Comparison of ENCODE assay signal across 24 mouse cellular contexts in the genomic region with DNA sequence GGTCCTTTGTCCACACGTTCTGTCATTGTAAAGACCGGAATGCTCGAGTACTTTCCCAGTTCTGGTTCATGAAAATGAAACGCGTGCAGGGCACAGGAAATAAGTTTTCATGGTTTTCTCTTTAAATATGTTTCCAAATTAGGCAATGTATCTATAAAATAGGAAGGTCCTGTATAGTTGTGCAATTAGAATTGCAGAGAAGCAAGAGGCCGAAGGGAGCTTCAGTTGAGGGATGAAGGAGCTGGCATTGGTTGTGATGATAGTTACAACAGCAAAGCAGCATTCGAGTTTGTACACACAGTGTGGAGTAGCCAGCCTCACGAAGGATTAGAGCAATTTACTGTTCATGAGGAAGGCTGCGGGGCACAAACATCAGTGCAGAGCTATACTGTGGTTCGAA. TPM values are rescaled to one million over a fixed set of nuclear protein-coding genes. Genes with fewer than 3 reads are reported as not detected.
A peak's percentile ranks its signal among the peaks of the same experiment; 100 is the strongest.
DNase-seq lines count a peak whose midpoint lies in the region; ATAC-seq and TF ChIP-seq lines count a peak whose summit lies in the region.
"Had no signal": no experiment of that assay in that cellular context is flagged by ENCODE, and none has a peak within 500 bp of the region (broad histone marks: within the 10 kb centered on the region; RNA-seq: fewer than 3 reads in every experiment).

No protein-coding gene starts in this region.

- no peak overlapping the region for H3K4me2 ChIP-seq in forebrain, postnatal 0 days (ENCODE audit: low read depth)
- no peak overlapping the region for H3K4me2 ChIP-seq in midbrain, embryonic 15.5 days

- WGBS in forebrain, postnatal 0 days = 86% methylated on average over 10 of the region's 10 CpGs
- WGBS in midbrain, embryonic 15.5 days = 85% methylated on average over 10 of the region's 10 CpGs

- TF ChIP-seq CTCF in forebrain, postnatal 0 days (IDR thresholded peaks at IDR 0.05; ENCODE audit: low read depth) = no peak

- no peak overlapping the region for H3K27ac ChIP-seq in forebrain, postnatal 0 days (ENCODE audit: low read depth, low read length)
- H3K27ac ChIP-seq in midbrain, embryonic 15.5 days = no peak overlapping the region

- peak; percentile 92 for ATAC-seq in granulocyte monocyte progenitor cell, adult 5-6 weeks (replicated peaks; ENCODE audit: poor library complexity, severe bottlenecking)
- ATAC-seq in megakaryocyte, adult 5-6 weeks (ENCODE audit: poor library complexity, severe bottlenecking) = peak; percentile 77
- peak; percentile 77 for ATAC-seq in megakaryocyte progenitor cell, adult 5-6 weeks (replicated peaks; ENCODE audit: poor library complexity)
- ATAC-seq in neutrophil, adult 5-6 weeks (ENCODE audit: extremely low read depth, insufficient number of reproducible peaks, low FRiP score, poor library complexity, severe bottlenecking) = 0 out of 2 replicates have a peak, but pooled peaks have one; percentile 6
- no peak for ATAC-seq in forebrain, postnatal 0 days
- no peak for ATAC-seq in midbrain, embryonic 15.5 days (replicated peaks)
- ATAC-seq: activated CD4-positive, CD25-positive, alpha-beta regulatory T cell, adult 4 months; CD4-positive, CD25-positive, alpha-beta regulatory T cell, adult 4 months; Patski had no signal

- H3K9ac ChIP-seq in forebrain, postnatal 0 days = no peak overlapping the region
- no peak overlapping the region for H3K9ac ChIP-seq in midbrain, embryonic 15.5 days

- H3K27me3 ChIP-seq in forebrain, postnatal 0 days (ENCODE audit: insufficient read depth, low read length) = no peaks in the 10 kb centered on the region
- no peaks in the 10 kb centered on the region for H3K27me3 ChIP-seq in midbrain, embryonic 15.5 days (replicated peaks)
- H3K27me3 ChIP-seq: CH12.LX, Patski had no signal

- H3K4me3 ChIP-seq in forebrain, postnatal 0 days (ENCODE audit: low read depth, low read length) = no peak overlapping the region
- H3K4me3 ChIP-seq in midbrain, embryonic 15.5 days = no peak overlapping the region

- no peak for DNase-seq in adrenal gland, adult 18-20 months (ENCODE audit: low spot score in 2 of 2)
- DNase-seq in layer of hippocampus, adult 9-10 months (ENCODE audit: low spot score) = no peak
- DNase-seq in forebrain, postnatal 0 days = no peak
- DNase-seq: adrenal gland, adult 2 months; adrenal gland, adult 8-10 months; adrenal gland, postnatal 10 days; adrenal gland, postnatal 14 days; adrenal gland, postnatal 25 days; adrenal gland, postnatal 36 days; B cell, adult 2 months; cerebellum, adult 11 months; cerebellum, adult 11-12 months; cerebellum, adult 18-20 months had no signal

- H3K4me1 ChIP-seq in forebrain, postnatal 0 days (ENCODE audit: insufficient read depth) = no peaks in the 10 kb centered on the region
- no peaks in the 10 kb centered on the region for H3K4me1 ChIP-seq in midbrain, embryonic 15.5 days

- no peaks in the 10 kb centered on the region for H3K36me3 ChIP-seq in forebrain, postnatal 0 days (ENCODE audit: insufficient read depth)
- no peaks in the 10 kb centered on the region for H3K36me3 ChIP-seq in midbrain, embryonic 15.5 days (replicated peaks)
- H3K36me3 ChIP-seq: G1E had no signal

- no peaks in the 10 kb centered on the region for H3K9me3 ChIP-seq in forebrain, postnatal 0 days (ENCODE audit: low read length)
- H3K9me3 ChIP-seq in midbrain, embryonic 15.5 days = no peaks in the 10 kb centered on the region

RNA-seq across cellular contexts. Expression of a gene that starts 18.3 kb away (rescaled TPM):
- 7.9 and 9.1 TPM in 2 replicates for total RNA-seq in granulocyte monocyte progenitor cell, adult 5-6 weeks (2014; fragmentation: Nextera tagmentation)
- total RNA-seq in granulocyte monocyte progenitor cell, adult 5-6 weeks (2017) = 6.8 and 9.3 TPM in 2 replicates
- total RNA-seq in megakaryocyte, adult 5-6 weeks (2015) = 3.5 and 5.3 TPM in 2 replicates
- total RNA-seq in megakaryocyte, adult 5-6 weeks (2017) = 3.4 and 3.5 TPM in 2 replicates
- 11.6 and 16.3 TPM in 2 replicates for total RNA-seq in megakaryocyte progenitor cell, adult 5-6 weeks (2015)
- 7.1 and 9.9 TPM in 2 replicates for total RNA-seq in megakaryocyte progenitor cell, adult 5-6 weeks (2017)
- total RNA-seq in neutrophil, adult 5-6 weeks (2017) = 8.6 and 8.8 TPM in 2 replicates
- total RNA-seq in adrenal gland, adult 18-20 months (2021) = 10 to 100 TPM; 28.3 to 29.1 TPM
- 22.8 and 26.3 TPM in 2 replicates for total RNA-seq in forebrain, postnatal 0 days (2014; rRNA removed)
- polyA plus RNA-seq in forebrain, postnatal 0 days (2015; fragmentation: Nextera tagmentation; extraction: Ambion mirVana) = 49.9 and 56.7 TPM in 2 replicates
- polyA plus RNA-seq in midbrain, embryonic 15.5 days (2015; fragmentation: Nextera tagmentation; extraction: Ambion mirVana) = 24.2 and 25.1 TPM in 2 replicates
- total RNA-seq: CH12.LX, MEL had no signal
- polyA plus RNA-seq: activated CD4-positive, CD25-positive, alpha-beta regulatory T cell, adult 4 months; G1E had no signal

Comparison
In these comparisons a context has a peak if more than half of its experiments do, and no peak if none do; other contexts are left out.
1. ATAC-seq: peak in granulocyte monocyte progenitor cell, adult 5-6 weeks (single experiment), megakaryocyte, adult 5-6 weeks (single experiment), megakaryocyte progenitor cell, adult 5-6 weeks (single experiment) and neutrophil, adult 5-6 weeks (single experiment); none in forebrain, postnatal 0 days (single experiment) and midbrain, embryonic 15.5 days (single experiment).